Mouse (Mus musculus) MEL (cell line): ENCODE results near the gene Pi4k2a.

Source experiments
- CTCF ChIP-seq, 3 experiments: IDR thresholded peaks in 2 of 3; conservative IDR thresholded peaks in 1 of 3; 2 replicates each; pipeline ENCODE4 v1.5.1; 2011 to 2012; ENCODE audit warnings: low read length in 3 of 3, low read depth in 2 of 3, mild to moderate bottlenecking in 2 of 3, improper control_type of control experiment in 1 of 3, inconsistent platforms in 1 of 3, mixed read lengths in 1 of 3, moderate library complexity in 1 of 3; ENCODE audit not compliant: control insufficient read depth in 1 of 3, insufficient read depth in 1 of 3, poor library complexity in 1 of 3, severe bottlenecking in 1 of 3
- GABPA ChIP-seq: IDR thresholded peaks from 2 replicates; pipeline ENCODE4 v1.6.1; 2012; ENCODE audit warnings: low read depth, mild to moderate bottlenecking, inconsistent platforms, low read length, improper control_type of control experiment, moderate library complexity
- GATA1 ChIP-seq: IDR thresholded peaks from 2 replicates; pipeline ENCODE4 v1.6.1; 2011; ENCODE audit warnings: low read depth, low read length, improper control_type of control experiment
- MYC ChIP-seq: IDR thresholded peaks from 2 replicates; pipeline ENCODE4 v1.6.1; 2011; ENCODE audit warnings: low read depth, mild to moderate bottlenecking, low read length, improper control_type of control experiment, moderate library complexity
- POLR2A ChIP-seq, 2 experiments: IDR thresholded peaks; 2 replicates each; pipeline ENCODE4 v1.6.1; 2011 to 2012; ENCODE audit warnings: low read length in 2 of 2, mild to moderate bottlenecking in 2 of 2, control low read depth in 1 of 2, improper control_type of control experiment in 1 of 2, low read depth in 1 of 2, moderate library complexity in 1 of 2; ENCODE audit not compliant: control insufficient read depth in 1 of 2, insufficient read depth in 1 of 2, poor library complexity in 1 of 2
- TBP ChIP-seq: IDR thresholded peaks from 2 replicates; pipeline ENCODE4 v1.8.0; 2011; ENCODE audit warnings: low read depth, low read length, improper control_type of control experiment
- USF1 ChIP-seq: IDR thresholded peaks from 2 replicates; pipeline ENCODE4 v1.6.1; 2014; ENCODE audit warnings: low read depth, mild to moderate bottlenecking, inconsistent platforms, low read length, improper control_type of control experiment, moderate library complexity

GRCm38 (mm10) chr19:42163764-42164163, 73.5 kb downstream of the Pi4k2a start, which contains the start of gene Zfyve27:
- TF ChIP-seq CTCF (IDR thresholded peaks at IDR 0.05 in 2 of 3, conservative IDR thresholded peaks at IDR 0.05 in 1 of 3; ENCODE audit: control insufficient read depth in 1 of 3, insufficient read depth in 1 of 3, low read depth in 2 of 3, low read length in 3 of 3, poor library complexity in 1 of 3, severe bottlenecking in 1 of 3), result no peak
- no peak for TF ChIP-seq TBP
- TF ChIP-seq USF1, result no peak
- TF ChIP-seq GABPA, result no peak
- TF ChIP-seq GATA1, result no peak
- TF ChIP-seq MYC, result no peak
- TF ChIP-seq POLR2A (IDR thresholded peaks at IDR 0.05; ENCODE audit: control insufficient read depth in 1 of 2, insufficient read depth in 1 of 2, low read depth in 1 of 2, low read length in 2 of 2, poor library complexity in 1 of 2), result no peak
